Mouse (Mus musculus): ENCODE measurements around the gene Xylt1. TPM values are rescaled to one million over a fixed set of nuclear protein-coding genes. Genes with fewer than 3 reads are reported as not detected.
A peak's percentile ranks its signal among the peaks of the same experiment; 100 is the strongest.

The Xylt1 gene
- total RNA-seq, 2 experiments from 2014 or later: 53.3 to 55.2 TPM

DNA sequence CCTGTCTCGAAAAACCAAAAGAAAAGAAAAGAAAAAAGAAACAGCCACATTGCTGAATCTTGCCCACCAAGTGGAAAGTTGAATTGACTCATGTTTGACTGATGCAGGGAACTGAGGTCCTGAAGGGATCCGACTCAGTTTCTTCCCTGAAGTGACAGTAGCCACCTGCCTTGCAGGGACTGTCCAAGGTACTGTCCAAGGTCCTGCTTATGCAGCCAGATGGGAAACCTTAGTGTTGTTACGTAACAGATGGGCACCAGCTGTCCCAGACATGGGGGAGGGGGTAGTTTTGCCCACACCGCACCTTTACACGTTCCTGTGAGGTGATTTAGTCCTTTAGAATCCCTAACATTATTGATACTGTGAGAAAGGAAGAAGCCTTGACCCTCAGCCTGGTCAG is 235.5 kb downstream of the Xylt1 start:
- DNase-seq (ENCODE audit: extremely low spot score in 1 of 2, low spot score in 2 of 2): no peak
- intact Hi-C loops (cut with DNase I): no loop called here

GRCm38 (mm10) chr7:117618715-117619150 is 238.0 kb downstream of the Xylt1 start:
- intact Hi-C loops (cut with DNase I): no loop called here
- DNase-seq (ENCODE audit: extremely low spot score in 1 of 2, low spot score in 2 of 2): no peak

- intact Hi-C loops (cut with DNase I): loop anchor here (10.0 kb wide), 1 partner anchor 237 kb away; the partner anchor contains the start of gene Xylt1
- no peak for DNase-seq (ENCODE audit: extremely low spot score in 1 of 2, low spot score in 2 of 2)
Observed at GRCm38 (mm10) chr7:117621566-117621965, 240.8 kb downstream of the Xylt1 start.

DNA sequence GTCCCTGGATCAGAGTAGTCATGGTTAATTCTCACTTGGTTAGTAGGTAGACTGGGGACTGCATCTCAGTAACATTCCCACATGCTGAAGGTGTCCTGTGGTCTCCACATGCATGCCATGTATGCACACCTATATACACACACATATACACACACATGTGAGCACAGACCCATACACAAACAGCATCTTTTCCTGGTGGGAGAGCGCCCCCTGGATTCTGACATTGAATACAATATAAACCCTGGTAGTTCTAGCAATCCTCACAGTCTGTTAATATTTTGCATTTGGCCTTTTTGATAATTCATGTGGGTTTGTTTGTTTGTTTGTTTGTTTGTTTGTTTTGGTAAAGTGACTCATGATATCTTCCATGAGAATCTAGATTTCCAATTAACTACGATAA is 242.0 kb downstream of the Xylt1 start:
- DNase-seq (ENCODE audit: extremely low spot score in 1 of 2, low spot score in 2 of 2): no peak
- intact Hi-C loops (cut with DNase I): loop anchor here (10.0 kb wide), 1 partner anchor 238 kb away; the partner anchor contains the start of gene Xylt1

DNA sequence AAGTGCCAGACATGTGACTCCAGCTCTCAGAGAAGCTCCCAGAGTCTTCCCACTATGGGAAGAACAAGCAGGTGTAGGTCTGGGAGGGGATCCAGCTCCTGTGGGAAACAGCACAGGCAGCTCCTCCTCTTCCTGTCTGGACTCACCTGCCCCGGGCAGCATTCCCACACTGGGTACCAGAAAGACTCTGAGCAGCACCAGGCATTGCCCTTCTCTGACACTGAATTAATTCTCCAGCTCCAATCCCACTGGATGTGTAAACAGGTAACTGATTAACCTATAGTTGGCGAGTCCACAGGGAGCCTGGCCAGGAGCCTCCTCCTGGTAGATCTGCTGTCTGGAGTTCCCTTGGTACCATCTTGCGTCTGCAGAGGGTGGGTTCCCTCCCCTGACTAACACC is 248.0 kb downstream of the Xylt1 start:
- intact Hi-C loops (cut with DNase I): loop anchor here (10.0 kb wide), 1 partner anchor 244 kb away; the partner anchor contains the start of gene Xylt1
- no peak for DNase-seq (ENCODE audit: extremely low spot score in 1 of 2, low spot score in 2 of 2)

GRCm38 (mm10) chr7:117630657-117631056 is 249.9 kb downstream of the Xylt1 start:
- DNase-seq (ENCODE audit: extremely low spot score in 1 of 2, low spot score in 2 of 2): peak in 1 of 2 experiments; percentile 48
- intact Hi-C loops (cut with DNase I): no loop called here

GRCm38 (mm10) chr7:117635584-117635983 is 254.8 kb downstream of the Xylt1 start:
- no peak for DNase-seq (ENCODE audit: extremely low spot score in 1 of 2, low spot score in 2 of 2)
- intact Hi-C loops (cut with DNase I): no loop called here

DNA sequence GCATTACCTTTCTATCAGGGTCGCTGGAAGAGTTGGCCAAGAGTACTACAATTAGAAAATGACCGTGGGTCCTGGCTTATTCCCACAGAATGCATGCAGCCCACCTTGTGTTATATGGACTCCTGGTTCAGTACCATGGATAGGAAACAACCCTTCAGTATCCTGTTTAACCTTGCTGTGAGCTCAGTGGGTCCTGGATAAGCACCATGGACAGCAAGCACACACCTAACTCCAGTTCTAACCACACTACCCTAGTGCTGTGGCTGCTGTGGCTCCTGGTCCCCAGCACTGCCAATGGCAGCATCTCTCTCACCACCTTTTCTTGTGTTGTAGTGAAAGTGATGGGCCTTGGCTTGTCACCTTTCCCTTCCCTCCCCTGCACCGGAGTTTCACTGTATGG is 255.9 kb downstream of the Xylt1 start:
- DNase-seq (ENCODE audit: extremely low spot score in 1 of 2, low spot score in 2 of 2): no peak
- intact Hi-C loops (cut with DNase I): no loop called here

DNA sequence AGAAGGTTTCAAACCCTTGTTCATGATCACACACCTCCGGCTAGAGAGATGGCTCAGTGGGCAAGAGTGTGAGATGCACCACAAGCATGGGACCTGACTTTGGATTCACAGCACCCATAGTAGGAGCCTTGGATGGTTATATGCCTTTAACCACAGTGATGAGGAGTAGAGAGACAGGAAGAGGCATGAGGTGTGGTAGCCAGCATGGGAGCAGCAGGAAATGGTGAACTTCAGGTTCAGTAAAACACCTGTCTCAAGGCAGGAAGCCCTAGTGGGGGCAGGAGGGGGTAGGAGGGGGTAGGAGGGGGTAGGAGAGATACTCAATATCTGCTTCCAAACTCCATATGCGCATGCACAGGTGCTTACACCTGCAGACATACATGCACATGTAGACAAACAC is 257.2 kb downstream of the Xylt1 start:
- intact Hi-C loops (cut with DNase I): no loop called here

DNA sequence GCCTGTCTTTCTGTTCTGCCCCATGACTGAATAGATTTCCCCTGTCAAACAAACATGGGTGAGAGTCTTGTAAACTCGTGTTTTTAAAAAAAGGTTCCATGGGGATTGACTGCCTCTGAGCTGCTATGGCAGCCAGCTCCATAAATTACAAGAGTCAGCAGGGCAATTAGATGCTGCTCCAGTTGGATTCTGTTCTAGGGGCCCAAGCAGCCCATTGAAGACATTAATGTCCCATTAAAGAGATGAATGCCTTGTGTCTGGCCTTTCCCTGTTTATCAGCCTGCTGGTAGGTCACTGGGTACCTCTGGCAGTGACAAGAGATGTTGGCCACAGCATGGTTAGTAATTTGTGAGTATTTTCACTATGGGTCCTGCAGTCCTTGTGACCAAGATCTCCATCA is 271.9 kb downstream of the Xylt1 start:
- DNase-seq (ENCODE audit: extremely low spot score in 1 of 2, low spot score in 2 of 2): no peak
- intact Hi-C loops (cut with DNase I): no loop called here

More for the DNA sequence above, 257.2 kb downstream of the Xylt1 start:
- DNase-seq (ENCODE audit: extremely low spot score in 1 of 2, low spot score in 2 of 2): no peak

DNA sequence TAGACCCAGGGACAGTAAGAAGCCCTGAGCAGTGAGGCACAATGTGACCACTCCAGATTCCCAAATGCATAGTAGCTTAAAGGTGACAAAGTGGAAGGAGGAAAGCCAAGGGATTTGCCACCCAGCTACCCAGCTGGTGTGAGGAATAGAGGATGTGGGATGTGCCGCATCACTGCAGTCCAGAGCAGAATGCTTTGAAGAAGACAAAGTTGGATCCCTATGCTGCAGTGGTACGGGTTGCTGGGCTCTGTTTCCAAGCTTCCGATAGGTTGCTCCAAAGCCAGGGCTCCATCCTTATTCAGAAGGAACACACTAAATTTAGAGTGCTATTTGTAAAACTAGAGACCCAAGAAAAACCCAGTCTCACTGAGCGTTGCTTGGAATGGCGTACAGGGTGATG is 275.0 kb downstream of the Xylt1 start:
- intact Hi-C loops (cut with DNase I): no loop called here
- DNase-seq (ENCODE audit: extremely low spot score in 1 of 2, low spot score in 2 of 2): no peak

DNA sequence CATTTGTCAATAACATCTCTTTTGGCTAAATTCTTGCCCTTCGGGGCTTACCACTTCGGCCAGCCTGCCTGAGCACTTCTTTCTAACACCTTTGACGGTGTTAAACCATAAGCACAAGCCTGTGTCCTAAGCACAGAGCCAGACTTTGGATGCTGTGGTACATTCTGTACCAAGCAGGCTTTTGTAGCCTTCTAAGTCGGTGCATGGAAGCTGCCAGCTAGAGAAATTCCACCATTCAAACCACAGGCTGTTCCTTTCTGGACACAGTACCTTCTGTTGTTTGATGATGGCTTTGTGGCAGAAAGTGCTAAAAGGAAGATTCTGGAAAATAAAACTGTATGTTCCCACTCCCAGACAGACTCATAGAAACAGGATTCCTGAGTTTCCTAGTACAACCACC is 277.4 kb downstream of the Xylt1 start:
- DNase-seq (ENCODE audit: extremely low spot score in 1 of 2, low spot score in 2 of 2): no peak
- intact Hi-C loops (cut with DNase I): no loop called here

GRCm38 (mm10) chr7:117658739-117659138 is 278.0 kb downstream of the Xylt1 start:
- intact Hi-C loops (cut with DNase I): no loop called here
- no peak for DNase-seq (ENCODE audit: extremely low spot score in 1 of 2, low spot score in 2 of 2)

DNA sequence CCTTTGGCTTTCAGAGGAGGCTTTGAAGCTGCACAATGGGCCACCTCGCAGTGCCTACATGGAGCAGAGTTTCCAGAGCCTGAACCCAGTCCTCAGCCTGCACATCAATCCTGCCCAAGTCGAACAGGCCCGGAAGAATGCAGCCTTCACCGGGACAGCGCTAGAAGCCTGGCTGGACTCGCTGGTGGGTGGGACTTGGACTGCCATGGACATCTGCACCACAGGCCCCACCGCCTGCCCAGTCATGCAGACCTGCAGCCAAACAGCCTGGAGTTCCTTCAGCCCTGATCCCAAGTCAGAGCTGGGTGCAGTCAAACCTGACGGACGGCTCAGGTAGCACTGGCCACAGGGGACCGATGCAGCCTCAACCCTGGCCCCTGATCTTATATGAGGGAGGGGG is 286.5 kb downstream of the Xylt1 start:
- intact Hi-C loops (cut with DNase I): no loop called here
- DNase-seq (ENCODE audit: extremely low spot score in 1 of 2, low spot score in 2 of 2): no peak

GRCm38 (mm10) chr7:117668226-117668625 is 287.4 kb downstream of the Xylt1 start:
- intact Hi-C loops (cut with DNase I): no loop called here
- DNase-seq (ENCODE audit: extremely low spot score in 1 of 2, low spot score in 2 of 2): no peak

DNA sequence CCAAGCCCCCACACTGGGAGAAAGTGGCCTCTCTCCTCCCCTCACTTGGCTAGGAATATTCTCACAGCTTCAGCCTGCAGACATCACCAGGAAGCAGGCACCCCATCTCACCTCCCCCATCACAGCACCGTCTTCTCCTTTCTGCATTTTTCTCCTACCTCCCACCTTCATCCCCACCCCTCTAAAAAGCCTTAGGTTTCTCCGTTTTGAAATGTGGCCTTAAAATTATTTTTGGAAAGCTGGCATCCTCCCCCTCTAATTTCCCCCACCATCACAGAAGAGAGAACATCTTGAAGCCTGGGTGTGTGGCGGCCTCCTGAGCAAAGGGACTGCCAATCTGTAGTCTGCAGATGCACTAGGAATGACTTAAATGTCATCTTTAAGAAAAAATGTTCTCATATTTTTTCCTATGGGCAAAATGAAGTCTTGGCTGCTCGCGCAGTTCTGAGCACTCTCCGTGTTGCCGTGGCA is 291.4 kb downstream of the Xylt1 start:
- intact Hi-C loops (cut with DNase I): no loop called here
- DNase-seq (ENCODE audit: extremely low spot score in 1 of 2, low spot score in 2 of 2): peak in 1 of 2 experiments; percentile 69

GRCm38 (mm10) chr7:117686120-117686996 is 305.6 kb downstream of the Xylt1 start:
- intact Hi-C loops (cut with DNase I): no loop called here
- DNase-seq (ENCODE audit: extremely low spot score in 1 of 2, low spot score in 2 of 2): no peak

- DNase-seq (ENCODE audit: extremely low spot score in 1 of 2, low spot score in 2 of 2): no peak
- intact Hi-C loops (cut with DNase I): no loop called here
Observed at GRCm38 (mm10) chr7:117686997-117687302, 306.2 kb downstream of the Xylt1 start.

- intact Hi-C loops (cut with DNase I): no loop called here
- no peak for DNase-seq (ENCODE audit: extremely low spot score in 1 of 2, low spot score in 2 of 2)
Observed at GRCm38 (mm10) chr7:117695612-117696011, 314.8 kb downstream of the Xylt1 start.

DNA sequence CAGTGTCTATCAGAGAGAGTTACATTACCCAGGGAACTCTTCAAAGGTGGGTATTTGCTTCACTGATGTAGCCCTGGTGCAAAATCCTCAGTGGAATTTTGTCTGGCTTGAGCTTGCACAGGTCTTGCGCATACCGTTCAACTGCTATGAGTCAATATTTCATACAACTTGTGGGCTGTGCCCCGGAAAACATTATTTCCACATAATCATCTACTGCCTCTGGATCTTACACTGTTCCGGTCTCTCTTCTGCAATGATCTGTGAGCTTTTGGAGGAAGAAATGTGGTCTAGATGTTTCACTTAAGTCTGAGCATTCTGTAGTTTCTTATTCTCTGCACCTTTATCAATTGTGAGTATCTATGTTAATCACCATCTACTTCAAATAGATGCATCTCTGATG is 316.9 kb downstream of the Xylt1 start:
- intact Hi-C loops (cut with DNase I): no loop called here
- DNase-seq (ENCODE audit: extremely low spot score in 1 of 2, low spot score in 2 of 2): no peak

Data from left cerebral cortex, postnatal 10 days (tissue).